Mouse (Mus musculus) heart, embryonic 15.5 days (tissue): ENCODE measurements around the gene Gm9513. TPM values are rescaled to one million over a fixed set of nuclear protein-coding genes. Genes with fewer than 3 reads are reported as not detected.

Experiments used
- ATAC-seq: fragments of 200-750 bp; cut with Nextera tagmentation; replicated peaks from 2 replicates; pipeline ENCODE4 v1.8.0; 2017; ENCODE audit warnings: low read depth, moderate TSS enrichment; ENCODE audit not compliant: insufficient number of reproducible peaks, insufficient read depth, low FRiP score
- H3K27ac ChIP-seq: fragments of 300-500 bp; sonication (generic); 2 replicates; pipeline ENCODE4 v1.5.1; 2015; ENCODE audit warnings: mild to moderate bottlenecking, inconsistent platforms
- H3K27me3 ChIP-seq: fragments of 300-500 bp; sonication (generic); 2 replicates; pipeline ENCODE4 v1.6.1; 2015; ENCODE audit warnings: inconsistent platforms
- H3K36me3 ChIP-seq: fragments of 300-500 bp; sonication (generic); 2 replicates; pipeline ENCODE4 v1.6.1; 2015; ENCODE audit warnings: mild to moderate bottlenecking, inconsistent platforms
- H3K4me1 ChIP-seq: fragments of 300-500 bp; sonication (generic); replicated peaks from 2 replicates; pipeline ENCODE4 v1.6.1; 2015; ENCODE audit warnings: inconsistent platforms
- H3K4me2 ChIP-seq: fragments of 300-500 bp; sonication (generic); 2 replicates; pipeline ENCODE4 v1.6.1; 2015; ENCODE audit warnings: inconsistent platforms, mild to moderate bottlenecking, moderate library complexity
- H3K4me3 ChIP-seq: fragments of 300-500 bp; sonication (generic); 2 replicates; pipeline ENCODE4 v1.5.1; 2015; ENCODE audit warnings: mild to moderate bottlenecking, inconsistent platforms
- H3K9ac ChIP-seq: fragments of 300-500 bp; sonication (generic); 2 replicates; pipeline ENCODE4 v1.6.1; 2015; ENCODE audit warnings: mild to moderate bottlenecking, inconsistent platforms
- H3K9me3 ChIP-seq: fragments of 300-500 bp; sonication (generic); replicated peaks from 2 replicates; pipeline ENCODE4 v1.6.1; 2016; ENCODE audit warnings: inconsistent platforms
- WGBS: fragments of 180-500 bp; shearing (Covaris S2); methylation state at CpG from one replicate; pipeline ENCODE4 v1.1.7; 2015; ENCODE audit warnings: mixed read lengths; 5-methylcytosine and 5-hydroxymethylcytosine counted together
- polyA plus RNA-seq: library from polyadenylated mRNA; unstranded; fragments of >200 nt; fragmentation: Nextera tagmentation; extraction: Ambion mirVana; gene quantifications from 2 replicates; pipeline ENCODE4 v1.2.1, GENCODE M21; 2015

The Gm9513 gene
- not detected in 2 replicates for polyA plus RNA-seq

- H3K27me3 ChIP-seq, result no peaks in the 10 kb centered on the region
- 52% methylated on average over 3 of the region's 3 CpGs for WGBS
- ATAC-seq, result no peak
- no peak within 1 kb of the TSS for H3K4me3 ChIP-seq
- no peaks in the 10 kb centered on the region for H3K36me3 ChIP-seq
- H3K4me1 ChIP-seq, result no peaks in the 10 kb centered on the region
- H3K27ac ChIP-seq, result no peak within 1 kb of the TSS
- H3K9me3 ChIP-seq, result no peaks in the 10 kb centered on the region
- no peak within 1 kb of the TSS for H3K4me2 ChIP-seq
- no peak within 1 kb of the TSS for H3K9ac ChIP-seq
Observed at GRCm38 (mm10) chr9:36475338-36475737, at the start of gene Gm9513. Gene Gm9513, plus strand, starts transcription at chr9:36475638.

- Histone ChIP-seq H3K27ac (no peak within 1 kb of the TSS), H3K4me3 (no peak within 1 kb of the TSS), H3K4me2 (no peak within 1 kb of the TSS), H3K36me3 (no peaks in the 10 kb centered on the region), H3K9ac (no peak within 1 kb of the TSS), H3K27me3 (no peaks in the 10 kb centered on the region), H3K4me1 (no peaks in the 10 kb centered on the region), H3K9me3 (no peaks in the 10 kb centered on the region; the same call in 1 of the 2 replicates)
- 67% methylated on average over 4 of the region's 4 CpGs for WGBS
- ATAC-seq, result no peak
Observed at GRCm38 (mm10) chr9:36431584-36431983, 43.9 kb upstream of the Gm9513 start, which contains the start of gene Gm7257. Gene Gm7257, plus strand, starts transcription at chr9:36431884.

GRCm38 (mm10) chr9:36435051-36435764, 40.2 kb upstream of the Gm9513 start:
- Histone ChIP-seq H3K27me3 (no peaks in the 10 kb centered on the region), H3K27ac (no peak overlapping the region), H3K4me3 (no peak overlapping the region), H3K9me3 (no peaks in the 10 kb centered on the region; the same call in 1 of the 2 replicates), H3K4me1 (no peaks in the 10 kb centered on the region), H3K4me2 (no peak overlapping the region), H3K36me3 (no peaks in the 10 kb centered on the region), H3K9ac (no peak overlapping the region)
- WGBS, result 31% methylated on average over 2 of the region's 2 CpGs
- ATAC-seq, result no peak

GRCm38 (mm10) chr9:36494501-36495220, 19.2 kb downstream of the Gm9513 start:
- Histone ChIP-seq H3K4me1 (no peaks in the 10 kb centered on the region), H3K27ac (no peak overlapping the region), H3K9ac (no peak overlapping the region), H3K9me3 (no peaks in the 10 kb centered on the region), H3K4me3 (no peak overlapping the region), H3K4me2 (no peak overlapping the region), H3K27me3 (no peaks in the 10 kb centered on the region), H3K36me3 (no peaks in the 10 kb centered on the region)
- ATAC-seq, result no peak
- WGBS, result 78% methylated on average over 4 of the region's 4 CpGs

GRCm38 (mm10) chr9:36495824-36496223, 20.4 kb downstream of the Gm9513 start:
- no peak overlapping the region for H3K9ac ChIP-seq
- no peak for ATAC-seq
- H3K36me3 ChIP-seq, result no peaks in the 10 kb centered on the region
- no peaks in the 10 kb centered on the region for H3K4me1 ChIP-seq
- no peak overlapping the region for H3K4me3 ChIP-seq
- no peak overlapping the region for H3K27ac ChIP-seq
- no peaks in the 10 kb centered on the region for H3K27me3 ChIP-seq
- 53% methylated on average over 1 of the region's 1 CpGs for WGBS
- no peaks in the 10 kb centered on the region for H3K9me3 ChIP-seq
- H3K4me2 ChIP-seq, result no peak overlapping the region

- no peak for ATAC-seq
- Histone ChIP-seq H3K9me3 (peaks cover 9% of the 10 kb centered on the region; the same call in 1 of the 2 replicates), H3K4me1 (no peaks in the 10 kb centered on the region), H3K9ac (no peak overlapping the region), H3K36me3 (no peaks in the 10 kb centered on the region), H3K27me3 (no peaks in the 10 kb centered on the region), H3K4me3 (no peak overlapping the region), H3K4me2 (no peak overlapping the region), H3K27ac (no peak overlapping the region)
- WGBS, result 71% methylated on average over 5 of the region's 5 CpGs
Observed at GRCm38 (mm10) chr9:36504211-36504610, 28.8 kb downstream of the Gm9513 start.

Other genes with a start within 250 kb of the Gm9513 start
- gene Gm7257, start 43.8 kb upstream of the Gm9513 start, polyA plus RNA-seq, result not detected in 2 replicates
- not detected in 2 replicates for gene Gm5615, start 66.3 kb downstream of the Gm9513 start, polyA plus RNA-seq
- not detected in 2 replicates for gene Gm17689, start 107.0 kb downstream of the Gm9513 start, polyA plus RNA-seq
- gene A630095E13Rik, start 167.7 kb downstream of the Gm9513 start, polyA plus RNA-seq, result not detected in 2 replicates
- gene Acrv1, start 217.6 kb downstream of the Gm9513 start, polyA plus RNA-seq, result not detected in 2 replicates